Mouse (Mus musculus) neural tube, embryonic 11.5 days (tissue): ENCODE measurements around the gene Specc1l. TPM values are rescaled to one million over a fixed set of nuclear protein-coding genes. Genes with fewer than 3 reads are reported as not detected.

ENCODE experiments used
- ATAC-seq: fragments of 200-750 bp; cut with Nextera tagmentation; 2 replicates; pipeline ENCODE4 v1.8.0; 2017; ENCODE audit warnings: moderate number of reproducible peaks, mild to moderate bottlenecking, moderate TSS enrichment, moderate library complexity; ENCODE audit not compliant: insufficient read depth, low FRiP score, low TSS enrichment
- DNase-seq: peaks from one replicate; pipeline ENCODE4 v3.0.0-alpha.2; 2015; ENCODE audit warnings: low spot score
- H3K27ac ChIP-seq: fragments of 300-500 bp; sonication (generic); 2 replicates; pipeline ENCODE4 v1.5.1; 2014; ENCODE audit warnings: low read depth, mild to moderate bottlenecking, low read length
- H3K27me3 ChIP-seq: fragments of 300-500 bp; sonication (generic); 2 replicates; pipeline ENCODE4 v1.6.1; 2014; ENCODE audit warnings: mild to moderate bottlenecking, low read length, mixed read lengths; ENCODE audit not compliant: control insufficient read depth, insufficient read depth
- H3K36me3 ChIP-seq: fragments of 300-500 bp; sonication (generic); 2 replicates; pipeline ENCODE4 v1.6.1; 2014; ENCODE audit warnings: mild to moderate bottlenecking, low read length, moderate library complexity, mixed read lengths; ENCODE audit not compliant: control insufficient read depth, insufficient read depth
- H3K4me1 ChIP-seq: fragments of 300-500 bp; sonication (generic); 2 replicates; pipeline ENCODE4 v1.6.1; 2014; ENCODE audit warnings: low read length, mixed read lengths; ENCODE audit not compliant: control insufficient read depth, insufficient read depth
- H3K4me2 ChIP-seq: fragments of 300-500 bp; sonication (generic); 2 replicates; pipeline ENCODE4 v1.6.1; 2014; ENCODE audit warnings: low read depth, mild to moderate bottlenecking, moderate library complexity
- H3K4me3 ChIP-seq: fragments of 300-500 bp; sonication (generic); 2 replicates; pipeline ENCODE4 v1.5.1; 2014; ENCODE audit warnings: low read depth, low read length
- H3K9ac ChIP-seq: fragments of 300-500 bp; sonication (generic); 2 replicates; pipeline ENCODE4 v1.6.1; 2014; ENCODE audit warnings: mild to moderate bottlenecking, low read length
- H3K9me3 ChIP-seq: fragments of 300-500 bp; sonication (generic); 2 replicates; pipeline ENCODE4 v1.6.1; 2016; ENCODE audit warnings: low read length; ENCODE audit not compliant: control insufficient read depth
- WGBS: fragments of 180-500 bp; shearing (Covaris S2); extraction: QIAGEN DNeasy Blood & Tissue Kit; methylation state at CpG from one replicate; pipeline ENCODE4 v1.1.7; 2014; 5-methylcytosine and 5-hydroxymethylcytosine counted together
- polyA plus RNA-seq: library from polyadenylated mRNA; unstranded; fragments of >200 nt; fragmentation: Nextera tagmentation; extraction: Ambion mirVana; gene quantifications from 2 replicates; pipeline ENCODE4 v1.2.1, GENCODE M21; 2014

The Specc1l gene
- polyA plus RNA-seq, 1 experiment from 2014 or later = 23.0 TPM

GRCm38 (mm10) chr10:75232612-75233155, 20.8 kb downstream of the Specc1l start:
- WGBS = 96% methylated on average over 4 of the region's 4 CpGs
- Histone ChIP-seq H3K4me1 (no peaks in the 10 kb centered on the region), H3K9ac (no peak overlapping the region), H3K36me3 (peaks cover 2% of the 10 kb centered on the region; the same call in 1 of the 2 replicates), H3K27ac (no peak overlapping the region), H3K4me3 (no peak overlapping the region), H3K9me3 (no peaks in the 10 kb centered on the region), H3K27me3 (no peaks in the 10 kb centered on the region), H3K4me2 (no peak overlapping the region)
- ATAC-seq (no peak), DNase-seq (no peak)

- Histone ChIP-seq H3K9me3 (no peaks in the 10 kb centered on the region), H3K4me3 (no peak overlapping the region), H3K4me1 (no peaks in the 10 kb centered on the region), H3K9ac (no peak overlapping the region), H3K4me2 (no peak overlapping the region), H3K27ac (no peak overlapping the region), H3K36me3 (peaks cover 5% of the 10 kb centered on the region), H3K27me3 (no peaks in the 10 kb centered on the region)
- DNase-seq (no peak), ATAC-seq (no peak)
- 89% methylated on average over 2 of the region's 2 CpGs for WGBS
Observed at GRCm38 (mm10) chr10:75233489-75233888, 21.6 kb downstream of the Specc1l start.

DNA sequence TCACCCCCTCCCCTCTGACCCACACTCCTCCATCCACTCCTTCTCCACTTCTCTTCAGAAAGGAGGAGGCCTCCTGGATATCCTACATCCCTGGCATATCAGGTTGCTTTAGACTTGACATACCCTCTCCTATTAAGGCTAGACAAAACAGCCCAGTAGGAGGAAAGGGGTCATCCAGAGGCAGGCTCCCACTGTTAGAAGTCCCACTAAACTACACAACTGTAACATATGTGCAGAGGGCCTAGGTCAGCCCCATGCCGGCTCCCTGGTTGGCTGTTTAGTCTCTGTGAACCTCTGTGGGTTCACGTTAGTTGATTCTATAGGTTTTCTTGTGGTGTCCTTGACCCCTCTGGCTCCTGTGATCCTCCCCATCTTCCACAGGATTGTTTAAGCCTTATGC, 23.9 kb downstream of the Specc1l start:
- Histone ChIP-seq H3K4me1 (no peaks in the 10 kb centered on the region), H3K27ac (no peak overlapping the region), H3K4me3 (no peak overlapping the region), H3K9ac (no peak overlapping the region), H3K4me2 (no peak overlapping the region), H3K9me3 (no peaks in the 10 kb centered on the region), H3K27me3 (no peaks in the 10 kb centered on the region), H3K36me3 (peaks cover 4% of the 10 kb centered on the region)
- 75% methylated on average over 2 of the region's 2 CpGs for WGBS
- DNase-seq (no peak), ATAC-seq (no peak)

DNA sequence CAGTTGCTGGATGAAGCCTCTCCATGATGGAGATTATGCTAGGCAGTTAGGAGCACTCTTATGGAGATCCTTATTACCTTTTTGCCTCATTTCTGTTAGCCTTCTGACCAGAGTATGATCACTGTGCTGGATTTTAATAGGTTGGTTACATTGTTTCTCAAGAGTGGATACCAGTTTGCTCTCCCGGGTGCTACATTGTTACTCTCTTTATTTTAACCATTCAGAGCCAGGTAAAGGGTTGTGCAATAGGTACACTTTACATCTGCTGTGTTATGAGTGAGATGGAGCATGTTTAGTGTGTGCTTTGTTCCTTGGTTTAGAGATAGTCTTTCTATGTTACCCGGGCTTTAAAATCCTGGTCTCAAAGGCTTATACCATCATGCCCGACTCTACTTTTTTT, 24.3 kb downstream of the Specc1l start:
- H3K9ac ChIP-seq = no peak overlapping the region
- WGBS = 92% methylated on average over 3 of the region's 3 CpGs
- ATAC-seq = no peak

GRCm38 (mm10) chr10:75237166-75237565, 25.3 kb downstream of the Specc1l start:
- peaks cover 4% of the 10 kb centered on the region for H3K36me3 ChIP-seq
- H3K27ac ChIP-seq = no peak overlapping the region
- no peak overlapping the region for H3K9ac ChIP-seq
- no peak for ATAC-seq
- no peaks in the 10 kb centered on the region for H3K4me1 ChIP-seq
- H3K4me2 ChIP-seq = no peak overlapping the region
- 98% methylated on average over 2 of the region's 2 CpGs for WGBS
- H3K9me3 ChIP-seq = no peaks in the 10 kb centered on the region
- DNase-seq = no peak
- no peaks in the 10 kb centered on the region for H3K27me3 ChIP-seq
- H3K4me3 ChIP-seq = no peak overlapping the region

More for the DNA sequence above, 24.3 kb downstream of the Specc1l start:
- no peaks in the 10 kb centered on the region for H3K4me1 ChIP-seq
- H3K27ac ChIP-seq = no peak overlapping the region
- H3K36me3 ChIP-seq = peaks cover 4% of the 10 kb centered on the region
- no peak overlapping the region for H3K4me3 ChIP-seq
- no peaks in the 10 kb centered on the region for H3K27me3 ChIP-seq
- H3K4me2 ChIP-seq = no peak overlapping the region
- no peak for DNase-seq
- H3K9me3 ChIP-seq = no peaks in the 10 kb centered on the region

- ATAC-seq (no peak), DNase-seq (no peak)
- Histone ChIP-seq H3K9ac (no peak overlapping the region), H3K4me2 (no peak overlapping the region), H3K4me1 (no peaks in the 10 kb centered on the region), H3K9me3 (no peaks in the 10 kb centered on the region), H3K27ac (no peak overlapping the region), H3K36me3 (peaks cover 6% of the 10 kb centered on the region), H3K4me3 (no peak overlapping the region), H3K27me3 (no peaks in the 10 kb centered on the region)
- 77% methylated on average over 8 of the region's 8 CpGs for WGBS
Observed at GRCm38 (mm10) chr10:75240583-75241250, 28.8 kb downstream of the Specc1l start.

DNA sequence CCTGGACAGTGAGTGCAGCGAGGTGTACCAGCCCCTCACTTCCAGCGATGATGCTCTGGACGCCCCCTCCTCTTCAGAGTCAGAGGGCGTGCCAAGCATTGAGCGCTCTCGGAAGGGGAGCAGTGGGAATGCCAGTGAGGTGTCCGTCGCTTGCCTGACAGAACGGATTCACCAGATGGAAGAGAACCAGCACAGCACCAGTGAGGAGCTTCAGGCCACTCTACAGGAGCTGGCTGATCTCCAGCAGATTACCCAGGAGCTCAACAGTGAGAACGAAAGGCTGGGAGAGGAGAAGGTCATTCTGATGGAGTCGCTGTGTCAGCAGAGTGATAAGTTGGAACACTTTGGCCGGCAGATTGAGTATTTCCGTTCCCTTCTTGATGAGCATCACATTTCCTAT, 33.9 kb downstream of the Specc1l start:
- H3K4me2 ChIP-seq = no peak overlapping the region
- DNase-seq (no peak), ATAC-seq (no peak)
- peaks cover 2% of the 10 kb centered on the region for H3K36me3 ChIP-seq
- H3K9ac ChIP-seq = no peak overlapping the region
- no peak overlapping the region for H3K4me3 ChIP-seq
- no peaks in the 10 kb centered on the region for H3K27me3 ChIP-seq
- WGBS = 94% methylated on average over 13 of the region's 13 CpGs
- H3K4me1 ChIP-seq = no peaks in the 10 kb centered on the region
- H3K9me3 ChIP-seq = no peaks in the 10 kb centered on the region
- H3K27ac ChIP-seq = no peak overlapping the region

GRCm38 (mm10) chr10:75246331-75246730, 34.5 kb downstream of the Specc1l start:
- no peak for DNase-seq
- peaks cover 2% of the 10 kb centered on the region for H3K36me3 ChIP-seq

DNA sequence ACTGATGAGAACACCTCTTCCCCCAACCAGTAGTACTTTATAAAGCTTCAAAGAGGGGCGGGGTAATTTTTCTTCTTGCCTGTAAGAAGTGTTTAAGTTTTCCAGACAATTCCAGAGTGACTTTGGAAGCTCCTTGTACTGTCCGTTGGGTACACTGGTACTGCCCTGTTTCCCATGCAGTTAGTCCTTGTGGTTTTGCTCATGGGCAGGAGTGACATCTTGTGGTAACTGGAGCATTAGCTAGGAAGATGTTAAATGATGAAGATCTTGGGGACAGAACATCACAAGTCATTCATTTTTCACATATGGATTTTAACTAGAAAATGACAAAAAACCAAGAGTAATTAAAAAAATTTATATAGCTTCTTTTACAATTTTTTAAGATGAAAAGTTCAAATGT, 39.1 kb downstream of the Specc1l start:
- no peaks in the 10 kb centered on the region for H3K4me1 ChIP-seq
- no peaks in the 10 kb centered on the region for H3K36me3 ChIP-seq
- no peak overlapping the region for H3K9ac ChIP-seq
- no peak for DNase-seq
- H3K4me3 ChIP-seq = no peak overlapping the region
- H3K4me2 ChIP-seq = no peak overlapping the region
- ATAC-seq = no peak
- no peak overlapping the region for H3K27ac ChIP-seq
- H3K27me3 ChIP-seq = no peaks in the 10 kb centered on the region
- 80% methylated on average over 2 of the region's 2 CpGs for WGBS
- H3K9me3 ChIP-seq = no peaks in the 10 kb centered on the region

More at GRCm38 (mm10) chr10:75246331-75246730, 34.5 kb downstream of the Specc1l start:
- H3K27ac ChIP-seq = no peak overlapping the region
- H3K27me3 ChIP-seq = no peaks in the 10 kb centered on the region
- no peaks in the 10 kb centered on the region for H3K4me1 ChIP-seq
- H3K4me2 ChIP-seq = no peak overlapping the region
- no peak overlapping the region for H3K9ac ChIP-seq
- no peaks in the 10 kb centered on the region for H3K9me3 ChIP-seq
- H3K4me3 ChIP-seq = no peak overlapping the region
- no peak for ATAC-seq
- WGBS = 95% methylated on average over 10 of the region's 10 CpGs
